Mouse (Mus musculus) embryonic facial prominence, embryonic 11.5 days (tissue): ENCODE measurements around the gene Srrm2. TPM values are rescaled to one million over a fixed set of nuclear protein-coding genes. Genes with fewer than 3 reads are reported as not detected.

Source experiments
- ATAC-seq: fragments of 200-750 bp; cut with Nextera tagmentation; replicated peaks from 2 replicates; pipeline ENCODE4 v1.8.0; 2017; ENCODE audit warnings: low read depth; ENCODE audit not compliant: insufficient number of reproducible peaks, low FRiP score, low TSS enrichment
- DNase-seq: peaks from one replicate; pipeline ENCODE4 v3.0.0-alpha.2; 2015; ENCODE audit warnings: low spot score
- H3K27ac ChIP-seq: fragments of 300-500 bp; sonication (generic); replicated peaks from 2 replicates; pipeline ENCODE4 v1.5.1; 2014; ENCODE audit warnings: mild to moderate bottlenecking, low read depth, low read length, control low read depth
- H3K27me3 ChIP-seq: fragments of 300-500 bp; sonication (generic); 2 replicates; pipeline ENCODE4 v1.6.1; 2014; ENCODE audit warnings: mild to moderate bottlenecking, low read length, moderate library complexity, mixed read lengths; ENCODE audit not compliant: control insufficient read depth, insufficient read depth
- H3K36me3 ChIP-seq: fragments of 300-500 bp; sonication (generic); replicated peaks from 2 replicates; pipeline ENCODE4 v1.6.1; 2014; ENCODE audit warnings: low read depth, mild to moderate bottlenecking, low read length, moderate library complexity, mixed read lengths; ENCODE audit not compliant: control insufficient read depth, insufficient read depth
- H3K4me1 ChIP-seq: fragments of 300-500 bp; sonication (generic); 2 replicates; pipeline ENCODE4 v1.6.1; 2014; ENCODE audit warnings: low read length, mixed read lengths; ENCODE audit not compliant: control insufficient read depth, insufficient read depth
- H3K4me2 ChIP-seq: fragments of 300-500 bp; sonication (generic); 2 replicates; pipeline ENCODE4 v1.6.1; 2014; ENCODE audit warnings: low read depth, mild to moderate bottlenecking, control low read depth, low read length, moderate library complexity
- H3K4me3 ChIP-seq: fragments of 300-500 bp; sonication (generic); 2 replicates; pipeline ENCODE4 v1.5.1; 2014; ENCODE audit warnings: low read depth, low read length, control low read depth
- H3K9ac ChIP-seq: fragments of 300-500 bp; sonication (generic); replicated peaks from 2 replicates; pipeline ENCODE4 v1.6.1; 2014; ENCODE audit warnings: mild to moderate bottlenecking, control low read depth, low read length
- H3K9me3 ChIP-seq: fragments of 300-500 bp; sonication (generic); replicated peaks from 2 replicates; pipeline ENCODE4 v1.6.1; 2016; ENCODE audit warnings: mild to moderate bottlenecking, low read length, inconsistent platforms, mixed read lengths; ENCODE audit not compliant: control insufficient read depth
- WGBS: fragments of 180-500 bp; shearing (Covaris S2); extraction: QIAGEN DNeasy Blood & Tissue Kit; methylation state at CpG from one replicate; pipeline ENCODE4 v1.1.7; 2014; 5-methylcytosine and 5-hydroxymethylcytosine counted together
- polyA plus RNA-seq: library from polyadenylated mRNA; unstranded; fragments of >200 nt; fragmentation: Nextera tagmentation; extraction: Ambion mirVana; gene quantifications from 2 replicates; pipeline ENCODE4 v1.2.1, GENCODE M21; 2014

The Srrm2 gene
- polyA plus RNA-seq, 1 experiment from 2014 or later: 346 TPM

DNA sequence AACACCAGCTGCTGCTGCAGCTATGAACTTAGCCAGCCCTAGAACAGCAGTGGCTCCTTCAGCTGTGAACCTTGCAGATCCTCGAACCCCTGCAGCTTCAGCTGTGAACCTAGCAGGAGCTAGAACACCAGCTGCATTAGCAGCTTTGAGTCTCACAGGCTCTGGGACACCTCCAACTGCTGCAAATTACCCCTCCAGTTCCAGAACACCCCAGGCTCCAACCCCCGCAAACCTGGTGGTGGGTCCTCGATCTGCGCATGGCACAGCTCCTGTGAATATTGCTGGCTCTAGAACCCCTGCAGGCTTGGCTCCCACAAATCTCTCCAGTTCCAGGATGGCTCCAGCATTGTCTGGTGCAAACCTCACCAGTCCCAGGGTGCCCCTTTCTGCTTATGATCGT, 30.4 kb downstream of the Srrm2 start:
- H3K9me3 ChIP-seq: no peaks in the 10 kb centered on the region; the same call in 1 of the 2 replicates
- ATAC-seq (no peak), DNase-seq (no peak)
- H3K4me3 ChIP-seq: no peak overlapping the region
- no peak overlapping the region for H3K9ac ChIP-seq
- H3K4me2 ChIP-seq: no peak overlapping the region
- no peak overlapping the region for H3K27ac ChIP-seq
- H3K27me3 ChIP-seq: no peaks in the 10 kb centered on the region
- H3K4me1 ChIP-seq: no peaks in the 10 kb centered on the region
- WGBS: 95% methylated on average over 5 of the region's 5 CpGs
- H3K36me3 ChIP-seq: peaks cover 73% of the 10 kb centered on the region

DNA sequence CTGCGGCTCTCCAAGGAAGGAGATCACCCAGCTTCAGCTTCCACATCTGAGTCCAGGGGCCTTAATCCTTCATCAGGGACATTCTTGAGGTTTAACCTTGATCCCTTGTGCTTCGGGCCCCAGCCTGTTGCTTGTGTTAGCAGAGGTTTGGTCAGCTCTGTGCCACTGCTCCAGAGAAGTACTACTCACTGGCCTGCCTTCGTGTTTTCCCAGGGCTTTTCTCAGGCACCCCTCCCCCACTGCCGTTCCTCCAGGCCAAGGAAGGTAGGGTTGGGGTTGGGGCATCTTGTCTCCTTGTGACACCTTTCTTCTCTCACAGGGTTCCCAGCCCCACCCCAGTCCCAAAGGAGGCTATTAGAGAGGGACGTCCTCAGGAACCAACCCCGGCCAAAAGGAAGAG, 31.8 kb downstream of the Srrm2 start:
- Histone ChIP-seq H3K36me3 (peaks cover 60% of the 10 kb centered on the region), H3K4me1 (no peaks in the 10 kb centered on the region), H3K9me3 (no peaks in the 10 kb centered on the region; the same call in 1 of the 2 replicates), H3K4me2 (no peak overlapping the region), H3K9ac (no peak overlapping the region), H3K27ac (no peak overlapping the region), H3K4me3 (no peak overlapping the region), H3K27me3 (no peaks in the 10 kb centered on the region)
- ATAC-seq: no peak
- WGBS: 77% methylated on average over 6 of the region's 6 CpGs
- no peak for DNase-seq

DNA sequence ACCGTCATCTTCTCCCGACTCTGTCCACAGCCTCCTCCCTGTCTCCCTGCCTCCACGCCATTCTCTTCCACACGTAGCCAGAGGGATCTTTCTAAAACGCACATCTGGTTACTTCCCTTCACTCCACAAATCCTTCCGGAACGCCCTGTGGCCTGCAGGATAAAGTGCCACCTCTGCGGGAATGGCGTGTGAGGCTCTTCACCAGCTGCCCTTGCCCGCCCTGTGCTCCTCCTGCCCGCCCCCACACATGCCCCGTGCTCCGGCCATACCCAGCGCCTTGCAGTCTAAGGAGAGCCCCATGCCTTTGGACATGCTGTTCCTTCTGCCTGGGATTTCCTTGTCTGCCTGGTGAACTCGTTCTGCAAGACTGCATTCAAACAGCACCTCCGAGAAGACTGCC, 32.7 kb downstream of the Srrm2 start:
- no peak overlapping the region for H3K4me2 ChIP-seq
- no peak overlapping the region for H3K27ac ChIP-seq
- H3K4me3 ChIP-seq: no peak overlapping the region
- H3K36me3 ChIP-seq: peaks cover 51% of the 10 kb centered on the region
- 84% methylated on average over 16 of the region's 16 CpGs for WGBS
- no peak overlapping the region for H3K9ac ChIP-seq
- H3K9me3 ChIP-seq: no peaks in the 10 kb centered on the region; the same call in 1 of the 2 replicates
- no peaks in the 10 kb centered on the region for H3K27me3 ChIP-seq
- H3K4me1 ChIP-seq: peaks cover 2% of the 10 kb centered on the region; the same call in 1 of the 2 replicates
- DNase-seq (no peak), ATAC-seq (no peak)

DNA sequence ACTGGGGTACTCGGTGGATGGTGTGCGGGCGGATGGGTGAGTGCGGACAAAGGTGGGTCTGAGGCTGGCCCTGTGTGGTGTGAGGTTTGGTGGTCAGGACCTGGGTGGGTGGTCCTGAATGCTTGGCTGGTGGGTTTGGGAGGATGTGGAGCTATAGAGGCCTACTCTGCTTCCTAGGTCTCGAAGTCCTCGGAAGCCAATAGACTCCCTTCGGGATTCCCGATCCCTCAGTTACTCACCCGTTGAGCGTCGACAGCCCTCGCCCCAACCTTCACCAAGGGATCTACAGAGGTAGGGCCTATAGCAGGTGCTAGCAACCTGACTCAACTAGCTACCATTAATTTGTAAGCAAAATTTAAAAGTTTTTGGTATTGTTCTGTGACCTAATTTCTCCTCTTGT, 33.3 kb downstream of the Srrm2 start:
- Histone ChIP-seq H3K4me3 (no peak overlapping the region), H3K4me2 (no peak overlapping the region), H3K27me3 (no peaks in the 10 kb centered on the region), H3K9me3 (no peaks in the 10 kb centered on the region; the same call in 1 of the 2 replicates), H3K36me3 (peaks cover 45% of the 10 kb centered on the region), H3K4me1 (peaks cover 2% of the 10 kb centered on the region; the same call in 1 of the 2 replicates), H3K9ac (no peak overlapping the region), H3K27ac (no peak overlapping the region)
- ATAC-seq (no peak), DNase-seq (no peak)
- WGBS: 90% methylated on average over 12 of the region's 12 CpGs

DNA sequence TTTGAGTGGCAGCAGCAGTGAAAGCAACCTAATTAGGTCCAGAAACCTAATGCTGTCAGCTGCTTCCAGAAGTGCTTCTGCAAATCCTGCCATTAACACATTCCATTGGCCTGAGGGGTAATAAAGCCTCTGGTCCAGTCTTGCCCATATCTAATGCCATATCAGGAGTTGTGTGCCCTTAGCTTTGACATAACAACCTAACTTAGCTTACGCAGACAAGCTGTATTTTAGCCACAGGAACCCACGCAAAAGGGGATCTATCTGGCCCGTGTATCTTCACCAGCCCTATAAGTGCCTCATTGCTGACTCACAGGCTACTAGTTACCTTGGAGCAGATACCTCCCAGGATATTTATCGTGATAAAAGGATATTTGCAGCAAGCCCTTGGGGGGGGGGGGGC, 35.3 kb downstream of the Srrm2 start:
- H3K9me3 ChIP-seq: no peaks in the 10 kb centered on the region
- no peak for DNase-seq
- H3K4me2 ChIP-seq: no peak overlapping the region
- ATAC-seq: no peak
- no peak overlapping the region for H3K9ac ChIP-seq
- no peak overlapping the region for H3K27ac ChIP-seq
- no peaks in the 10 kb centered on the region for H3K27me3 ChIP-seq
- H3K4me1 ChIP-seq: peaks cover 2% of the 10 kb centered on the region; the same call in 1 of the 2 replicates
- peaks cover 25% of the 10 kb centered on the region for H3K36me3 ChIP-seq
- 80% methylated on average over 4 of the region's 4 CpGs for WGBS
- H3K4me3 ChIP-seq: no peak overlapping the region

DNA sequence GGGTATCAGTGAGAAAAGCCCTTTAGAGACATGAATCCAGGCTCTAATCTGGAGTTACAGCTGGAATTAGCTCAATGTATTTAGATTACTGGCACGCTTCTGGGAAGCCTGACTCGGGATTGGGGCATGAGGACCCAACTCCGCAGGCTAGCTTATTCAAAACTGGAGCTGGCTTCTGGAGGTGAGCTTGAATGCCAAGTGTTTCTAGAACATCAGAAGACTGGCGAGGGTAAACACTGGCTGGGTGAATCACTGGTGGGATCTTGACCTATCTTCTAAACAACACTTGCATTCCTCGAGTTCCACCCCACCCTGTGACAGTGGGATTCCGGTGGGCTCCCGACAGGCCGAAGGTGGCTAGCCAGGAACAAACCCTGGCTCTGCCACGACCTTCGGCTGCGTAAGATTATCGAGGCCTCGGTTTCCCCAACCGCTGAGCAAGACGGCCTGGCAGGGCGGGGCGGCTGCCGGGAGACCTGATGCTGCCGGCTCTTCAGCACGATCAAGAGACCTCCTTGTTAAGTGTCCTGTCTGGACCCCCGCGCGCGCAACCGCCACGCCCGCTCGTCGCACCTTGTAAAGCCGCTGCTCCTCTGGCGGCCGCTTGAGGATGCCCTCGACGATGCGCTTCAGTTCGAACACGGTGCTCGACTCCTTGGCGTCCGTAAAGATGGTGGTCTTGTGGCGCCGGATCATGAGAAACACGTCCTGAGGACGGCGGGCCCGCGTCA, 38.1 kb downstream of the Srrm2 start:
- WGBS: under 1% methylated on average over 47 of the region's 47 CpGs
- Histone ChIP-seq H3K27me3 (no peaks in the 10 kb centered on the region), H3K4me2 (peak overlapping the region; percentile 78), H3K4me3 (peak overlapping the region; percentile 68), H3K36me3 (peaks cover 9% of the 10 kb centered on the region), H3K4me1 (peaks cover 2% of the 10 kb centered on the region; the same call in 1 of the 2 replicates), H3K9ac (peak overlapping the region; percentile 88), H3K27ac (peak overlapping the region; percentile 75), H3K9me3 (no peaks in the 10 kb centered on the region)
- peak; percentile 69 for ATAC-seq
- peak; percentile 65 for DNase-seq

DNA sequence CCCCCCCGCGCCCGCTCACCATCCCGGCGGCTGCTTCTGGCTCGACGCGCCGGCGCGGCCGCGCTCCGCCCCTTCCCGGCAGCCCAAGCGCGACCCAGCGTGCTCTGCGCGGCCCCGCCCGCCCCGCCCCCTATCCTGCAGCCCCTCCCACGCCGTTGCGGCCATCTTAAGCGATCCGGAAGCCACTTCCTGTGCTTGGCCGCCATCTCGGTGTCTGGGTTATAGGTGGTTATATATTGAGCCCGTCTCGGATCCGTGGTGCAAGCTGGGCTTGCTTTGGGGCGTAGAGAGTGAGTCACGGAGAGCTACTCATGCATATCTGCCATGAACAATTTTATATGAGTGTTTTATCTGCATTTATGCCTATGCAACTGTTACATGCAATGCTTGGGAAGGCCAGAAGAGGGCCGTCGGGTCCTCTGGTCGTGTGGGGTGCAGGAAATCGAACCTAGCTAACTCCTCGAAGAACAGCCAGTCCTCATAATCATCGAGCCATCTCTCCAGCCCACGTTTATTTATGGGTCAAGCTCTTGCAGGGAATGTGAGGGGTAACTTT, 38.8 kb downstream of the Srrm2 start, which contains the start of gene Elob:
Gene Elob (minus strand): TSS at position 73 of the 556 bp plus-strand sequence.
- Histone ChIP-seq H3K4me3 (peak within 1 kb of the TSS; percentile 68), H3K36me3 (peaks cover 3% of the 10 kb centered on the region; the same call in 1 of the 2 replicates), H3K9me3 (no peaks in the 10 kb centered on the region), H3K27me3 (no peaks in the 10 kb centered on the region), H3K4me2 (peak within 1 kb of the TSS; percentile 78), H3K4me1 (peaks cover 2% of the 10 kb centered on the region; the same call in 1 of the 2 replicates), H3K27ac (peak within 1 kb of the TSS; percentile 79), H3K9ac (peak within 1 kb of the TSS; percentile 88)
- DNase-seq: peak; percentile 94
- WGBS: 1% methylated on average over 28 of the region's 42 CpGs
- ATAC-seq: peak; percentile 90

DNA sequence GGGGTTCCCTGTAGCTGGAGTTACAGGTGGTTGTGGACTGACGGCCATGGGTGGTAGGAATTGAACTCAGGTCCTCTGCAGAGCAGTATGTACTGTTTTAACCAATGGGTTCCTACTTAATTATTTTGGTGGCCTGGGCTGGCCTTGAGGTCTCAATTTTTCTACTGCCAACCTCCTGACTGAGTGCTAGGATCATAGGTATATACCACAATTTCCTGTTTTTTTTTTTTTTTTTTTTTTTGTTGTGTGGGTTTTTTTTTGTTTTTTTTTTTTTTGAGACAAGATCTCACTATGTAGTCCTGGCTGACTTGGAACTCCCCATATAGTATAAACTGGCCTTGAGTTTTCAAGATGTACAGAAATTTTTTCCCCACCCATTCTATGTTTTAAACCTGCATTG, 40.9 kb downstream of the Srrm2 start:
- no peak overlapping the region for H3K4me3 ChIP-seq
- 86% methylated on average over 1 of the region's 1 CpGs for WGBS
- ATAC-seq (no peak), DNase-seq (no peak)
- peaks cover 2% of the 10 kb centered on the region; the same call in 1 of the 2 replicates for H3K4me1 ChIP-seq
- H3K27me3 ChIP-seq: no peaks in the 10 kb centered on the region
- no peak overlapping the region for H3K9ac ChIP-seq
- H3K36me3 ChIP-seq: no peaks in the 10 kb centered on the region
- H3K9me3 ChIP-seq: no peaks in the 10 kb centered on the region
- no peak overlapping the region for H3K4me2 ChIP-seq
- no peak overlapping the region for H3K27ac ChIP-seq
